Mouse (Mus musculus): ENCODE results near the gene Slc4a1. TPM values are rescaled to one million over a fixed set of nuclear protein-coding genes. Genes with fewer than 3 reads are reported as not detected.
"Not testable (repeated sequence)": the region's sequence is repeated elsewhere in the genome, so short reads cannot be mapped to it uniquely, and the experiment has no call there.

Gene Slc4a1
- polyA plus RNA-seq, 1 experiment from 2014 or later = 4.2 TPM

GRCm38 (mm10) chr11:102394421-102395124 is 28.6 kb upstream of the Slc4a1 start:
- peaks cover 11% of the 10 kb centered on the region for H3K27me3 ChIP-seq (ENCODE audit: control insufficient read depth, insufficient read depth, low read length)
- H3K36me3 ChIP-seq (ENCODE audit: control insufficient read depth, insufficient read depth, low read length) = no peaks in the 10 kb centered on the region
- H3K4me1 ChIP-seq (ENCODE audit: control insufficient read depth, insufficient read depth, low read length) = peaks cover 12% of the 10 kb centered on the region; the same call in 1 of the 2 replicates
- no peak overlapping the region for H3K27ac ChIP-seq (ENCODE audit: low read length)
- no peak overlapping the region for H3K9ac ChIP-seq (replicated peaks; ENCODE audit: low read depth, low read length)
- H3K4me2 ChIP-seq (replicated peaks; ENCODE audit: low read depth, low read length) = no peak overlapping the region
- 79% methylated on average over 9 of the region's 9 CpGs for WGBS
- no peak for ATAC-seq (ENCODE audit: insufficient number of reproducible peaks, insufficient read depth, low FRiP score, low read depth)
- H3K4me3 ChIP-seq (ENCODE audit: low read depth, low read length) = no peak overlapping the region
- no peaks in the 10 kb centered on the region for H3K9me3 ChIP-seq (ENCODE audit: control insufficient read depth, low read depth, low read length)

GRCm38 (mm10) chr11:102393719-102394420 is 27.9 kb upstream of the Slc4a1 start:
- Histone ChIP-seq H3K4me3 (ENCODE audit: low read depth, low read length) (peak overlapping the region; percentile 26), H3K4me2 (replicated peaks; ENCODE audit: low read depth, low read length) (peak overlapping the region; percentile 77), H3K9me3 (ENCODE audit: control insufficient read depth, low read depth, low read length) (no peaks in the 10 kb centered on the region), H3K9ac (replicated peaks; ENCODE audit: low read depth, low read length) (no peak overlapping the region), H3K27me3 (ENCODE audit: control insufficient read depth, insufficient read depth, low read length) (peaks cover 4% of the 10 kb centered on the region; the same call in 1 of the 2 replicates), H3K27ac (ENCODE audit: low read length) (no peak overlapping the region), H3K36me3 (ENCODE audit: control insufficient read depth, insufficient read depth, low read length) (no peaks in the 10 kb centered on the region), H3K4me1 (ENCODE audit: control insufficient read depth, insufficient read depth, low read length) (peaks cover 9% of the 10 kb centered on the region; the same call in 1 of the 2 replicates)
- 0 out of 2 replicates have a peak, but pooled peaks have one; percentile 3 for ATAC-seq (ENCODE audit: insufficient number of reproducible peaks, insufficient read depth, low FRiP score, low read depth)
- 10% methylated on average over 17 of the region's 17 CpGs for WGBS

GRCm38 (mm10) chr11:102393238-102393634 is 27.2 kb upstream of the Slc4a1 start, which contains the start of gene Rundc3a:
Gene Rundc3a (plus strand): TSS chr11:102393403.
- no peak within 1 kb of the TSS for H3K9ac ChIP-seq (replicated peaks; ENCODE audit: low read depth, low read length)

GRCm38 (mm10) chr11:102392441-102393237 is 26.6 kb upstream of the Slc4a1 start:
- Histone ChIP-seq H3K9ac (replicated peaks; ENCODE audit: low read depth, low read length) (no peak overlapping the region), H3K27ac (ENCODE audit: low read length) (no peak overlapping the region)

More at GRCm38 (mm10) chr11:102393238-102393634, 27.2 kb upstream of the Slc4a1 start, which contains the start of gene Rundc3a:
- under 1% methylated on average over 34 of the region's 34 CpGs for WGBS
- H3K4me3 ChIP-seq (ENCODE audit: low read depth, low read length) = peak within 1 kb of the TSS; percentile 26
- 0 out of 2 replicates have a peak, but pooled peaks cover 4% of the 10 kb centered on the region for H3K27me3 ChIP-seq (ENCODE audit: control insufficient read depth, insufficient read depth, low read length)
- no peak within 1 kb of the TSS for H3K27ac ChIP-seq (ENCODE audit: low read length)
- no peaks in the 10 kb centered on the region for H3K9me3 ChIP-seq (ENCODE audit: control insufficient read depth, low read depth, low read length)
- H3K36me3 ChIP-seq (ENCODE audit: control insufficient read depth, insufficient read depth, low read length) = no peaks in the 10 kb centered on the region
- ATAC-seq (ENCODE audit: insufficient number of reproducible peaks, insufficient read depth, low FRiP score, low read depth) = peak; percentile 68; the same call in 1 of the 2 replicates
- peak within 1 kb of the TSS; percentile 77 for H3K4me2 ChIP-seq (replicated peaks; ENCODE audit: low read depth, low read length)
- peaks cover 9% of the 10 kb centered on the region; the same call in 1 of the 2 replicates for H3K4me1 ChIP-seq (ENCODE audit: control insufficient read depth, insufficient read depth, low read length)

GRCm38 (mm10) chr11:102389436-102389835 is 23.4 kb upstream of the Slc4a1 start:
- H3K36me3 ChIP-seq (ENCODE audit: control insufficient read depth, insufficient read depth, low read length); H3K9ac ChIP-seq (replicated peaks; ENCODE audit: low read depth, low read length); H3K4me3 ChIP-seq (ENCODE audit: low read depth, low read length); H3K9me3 ChIP-seq (ENCODE audit: control insufficient read depth, low read depth, low read length); H3K27ac ChIP-seq (ENCODE audit: low read length); H3K4me2 ChIP-seq (replicated peaks; ENCODE audit: low read depth, low read length); H3K4me1 ChIP-seq (ENCODE audit: control insufficient read depth, insufficient read depth, low read length); H3K27me3 ChIP-seq (ENCODE audit: control insufficient read depth, insufficient read depth, low read length); ATAC-seq (ENCODE audit: insufficient number of reproducible peaks, insufficient read depth, low FRiP score, low read depth): not testable (repeated sequence)
- WGBS = 89% methylated on average over 4 of the region's 5 CpGs

More at GRCm38 (mm10) chr11:102392441-102393237, 26.6 kb upstream of the Slc4a1 start:
- Histone ChIP-seq H3K4me2 (replicated peaks; ENCODE audit: low read depth, low read length) (peak overlapping the region; percentile 77), H3K4me1 (ENCODE audit: control insufficient read depth, insufficient read depth, low read length) (peaks cover 9% of the 10 kb centered on the region; the same call in 1 of the 2 replicates), H3K36me3 (ENCODE audit: control insufficient read depth, insufficient read depth, low read length) (no peaks in the 10 kb centered on the region), H3K9me3 (ENCODE audit: control insufficient read depth, low read depth, low read length) (no peaks in the 10 kb centered on the region), H3K4me3 (ENCODE audit: low read depth, low read length) (peak overlapping the region; percentile 26), H3K27me3 (ENCODE audit: control insufficient read depth, insufficient read depth, low read length) (no peaks in the 10 kb centered on the region)
- peak; percentile 30; the same call in 1 of the 2 replicates for ATAC-seq (ENCODE audit: insufficient number of reproducible peaks, insufficient read depth, low FRiP score, low read depth)
- WGBS = 18% methylated on average over 15 of the region's 15 CpGs

- no peaks in the 10 kb centered on the region for H3K27me3 ChIP-seq (ENCODE audit: control insufficient read depth, insufficient read depth, low read length)
- no peak overlapping the region for H3K27ac ChIP-seq (ENCODE audit: low read length)
- H3K9ac ChIP-seq (replicated peaks; ENCODE audit: low read depth, low read length) = no peak overlapping the region
- H3K4me2 ChIP-seq (replicated peaks; ENCODE audit: low read depth, low read length) = no peak overlapping the region
- H3K9me3 ChIP-seq (ENCODE audit: control insufficient read depth, low read depth, low read length) = no peaks in the 10 kb centered on the region
- no peaks in the 10 kb centered on the region for H3K4me1 ChIP-seq (ENCODE audit: control insufficient read depth, insufficient read depth, low read length)
- WGBS = 54% methylated on average over 5 of the region's 5 CpGs
- H3K4me3 ChIP-seq (ENCODE audit: low read depth, low read length) = no peak overlapping the region
- ATAC-seq (ENCODE audit: insufficient number of reproducible peaks, insufficient read depth, low FRiP score, low read depth) = no peak
- no peaks in the 10 kb centered on the region for H3K36me3 ChIP-seq (ENCODE audit: control insufficient read depth, insufficient read depth, low read length)
Measured at GRCm38 (mm10) chr11:102386121-102386520, 20.1 kb upstream of the Slc4a1 start.

- Histone ChIP-seq H3K9ac (replicated peaks; ENCODE audit: low read depth, low read length) (no peak overlapping the region), H3K36me3 (ENCODE audit: control insufficient read depth, insufficient read depth, low read length) (no peaks in the 10 kb centered on the region), H3K4me3 (ENCODE audit: low read depth, low read length) (no peak overlapping the region), H3K4me1 (ENCODE audit: control insufficient read depth, insufficient read depth, low read length) (no peaks in the 10 kb centered on the region), H3K4me2 (replicated peaks; ENCODE audit: low read depth, low read length) (no peak overlapping the region), H3K9me3 (ENCODE audit: control insufficient read depth, low read depth, low read length) (no peaks in the 10 kb centered on the region), H3K27me3 (ENCODE audit: control insufficient read depth, insufficient read depth, low read length) (no peaks in the 10 kb centered on the region), H3K27ac (ENCODE audit: low read length) (no peak overlapping the region)
- WGBS = 53% methylated on average over 4 of the region's 4 CpGs
- no peak for ATAC-seq (ENCODE audit: insufficient number of reproducible peaks, insufficient read depth, low FRiP score, low read depth)
Measured at GRCm38 (mm10) chr11:102385075-102385474, 19.1 kb upstream of the Slc4a1 start.

GRCm38 (mm10) chr11:102384418-102384817 is 18.4 kb upstream of the Slc4a1 start:
- 71% methylated on average over 2 of the region's 2 CpGs for WGBS
- Histone ChIP-seq H3K9ac (replicated peaks; ENCODE audit: low read depth, low read length) (no peak overlapping the region), H3K4me1 (ENCODE audit: control insufficient read depth, insufficient read depth, low read length) (no peaks in the 10 kb centered on the region), H3K27me3 (ENCODE audit: control insufficient read depth, insufficient read depth, low read length) (no peaks in the 10 kb centered on the region), H3K9me3 (ENCODE audit: control insufficient read depth, low read depth, low read length) (no peaks in the 10 kb centered on the region), H3K4me3 (ENCODE audit: low read depth, low read length) (no peak overlapping the region), H3K27ac (ENCODE audit: low read length) (no peak overlapping the region), H3K36me3 (ENCODE audit: control insufficient read depth, insufficient read depth, low read length) (no peaks in the 10 kb centered on the region), H3K4me2 (replicated peaks; ENCODE audit: low read depth, low read length) (no peak overlapping the region)
- ATAC-seq (ENCODE audit: insufficient number of reproducible peaks, insufficient read depth, low FRiP score, low read depth) = no peak

All from stomach, embryonic 14.5 days (tissue).